Mouse (Mus musculus): ENCODE data around the gene Bub3. TPM values are rescaled to one million over a fixed set of nuclear protein-coding genes. Genes with fewer than 3 reads are reported as not detected.
A peak's percentile ranks its signal among the peaks of the same experiment; 100 is the strongest.

Bub3 gene
- 92.6 and 101 TPM in 2 replicates for polyA plus RNA-seq (2015; fragmentation: Nextera tagmentation; extraction: Ambion mirVana)

DNA sequence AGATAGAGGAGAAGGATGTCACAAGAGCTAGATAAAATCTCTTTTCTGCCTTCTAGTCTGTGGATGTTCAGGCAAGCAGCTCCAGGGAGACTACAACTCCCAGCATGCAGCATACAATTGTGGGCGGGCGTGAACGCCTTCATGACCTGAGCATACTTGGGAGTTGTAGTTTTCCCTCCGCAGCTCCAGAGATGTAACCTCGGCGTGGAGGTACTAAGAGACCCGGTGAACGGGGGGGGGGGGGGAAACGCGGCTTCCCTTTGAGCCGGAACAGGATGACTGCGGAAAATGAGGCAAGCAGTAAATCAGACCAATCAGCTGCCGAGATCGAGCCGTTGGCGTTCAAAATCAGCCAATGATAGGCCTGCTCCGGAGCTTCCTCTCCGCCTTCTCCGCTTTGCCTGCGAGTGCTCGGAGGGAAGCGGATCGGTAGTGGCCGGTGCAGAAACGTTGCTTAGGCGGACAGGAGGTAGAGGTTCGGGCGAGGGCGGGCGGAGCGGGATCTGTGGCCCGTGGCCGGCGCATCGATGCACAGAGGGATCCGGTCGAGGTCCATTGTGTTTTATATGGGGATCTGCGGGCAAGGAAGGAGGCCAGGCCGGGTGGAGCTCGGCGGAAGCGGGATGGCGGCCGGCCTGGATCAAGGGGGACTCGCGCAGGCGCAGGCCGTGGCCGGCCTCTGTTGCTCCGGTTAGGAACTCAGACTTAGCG, at the start of gene Bub3:
TSS of gene Bub3 (plus strand) at position 237 of the 711 bp plus-strand sequence.
- TF ChIP-seq CTCF (IDR thresholded peaks at IDR 0.05) (no peak), EP300 (IDR thresholded peaks at IDR 0.05) (no peak)
- Histone ChIP-seq H3K27me3 (replicated peaks; ENCODE audit: insufficient read depth, low read length) (peaks cover 34% of the 10 kb centered on the region), H3K4me1 (ENCODE audit: insufficient read depth, low read depth, low read length) (peaks cover 4% of the 10 kb centered on the region; the same call in 1 of the 2 replicates), H3K36me3 (ENCODE audit: insufficient read depth, low read length) (peaks cover 4% of the 10 kb centered on the region; the same call in 1 of the 2 replicates), H3K4me2 (replicated peaks; ENCODE audit: low read depth, low read length) (peak within 1 kb of the TSS; percentile 73), H3K27ac (ENCODE audit: low read length) (peak within 1 kb of the TSS; percentile 80), H3K4me3 (ENCODE audit: low read depth, low read length) (peak within 1 kb of the TSS; percentile 70), H3K9me3 (ENCODE audit: low read length) (no peaks in the 10 kb centered on the region), H3K9ac (replicated peaks; ENCODE audit: low read depth) (peak within 1 kb of the TSS; percentile 50)
- WGBS, result under 1% methylated on average over 45 of the region's 51 CpGs
- peak; percentile 99 for DNase-seq (ENCODE audit: low spot score)
- peak; percentile 95 for ATAC-seq

DNA sequence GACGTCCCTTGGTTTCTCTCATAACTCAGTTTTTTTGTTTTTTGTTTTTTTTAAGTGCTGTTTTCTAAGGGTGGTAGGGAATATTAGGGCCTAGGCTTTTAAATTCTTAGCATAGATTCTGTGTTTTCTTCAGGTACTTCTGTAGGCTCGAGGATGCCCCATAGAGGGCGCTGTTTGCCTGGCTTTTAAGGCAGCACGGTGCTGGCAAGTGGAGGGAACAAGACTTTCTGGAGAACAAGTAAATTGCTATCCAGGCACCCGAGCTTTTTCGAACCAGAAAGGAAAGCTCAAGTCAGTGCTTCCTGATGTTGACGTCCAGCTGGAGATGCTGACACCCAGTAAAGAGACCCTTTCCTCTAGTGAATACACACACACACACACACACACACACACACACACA, 20.0 kb upstream of the Bub3 start:
- Histone ChIP-seq H3K27ac (ENCODE audit: low read length) (no peak overlapping the region), H3K4me2 (replicated peaks; ENCODE audit: low read depth, low read length) (no peak overlapping the region), H3K4me1 (ENCODE audit: insufficient read depth, low read depth, low read length) (peaks cover 16% of the 10 kb centered on the region; the same call in 1 of the 2 replicates), H3K9ac (replicated peaks; ENCODE audit: low read depth) (no peak overlapping the region), H3K4me3 (ENCODE audit: low read depth, low read length) (no peak overlapping the region), H3K9me3 (ENCODE audit: low read length) (no peaks in the 10 kb centered on the region), H3K27me3 (replicated peaks; ENCODE audit: insufficient read depth, low read length) (peaks cover 51% of the 10 kb centered on the region), H3K36me3 (ENCODE audit: insufficient read depth, low read length) (no peaks in the 10 kb centered on the region)
- no peak for TF ChIP-seq EP300 (IDR thresholded peaks at IDR 0.05)
- TF ChIP-seq CTCF (IDR thresholded peaks at IDR 0.05), result peak; percentile 87
- ATAC-seq (peak; percentile 74), DNase-seq (ENCODE audit: low spot score) (peak; percentile 91)
- WGBS, result 2% methylated on average over 7 of the region's 7 CpGs

DNA sequence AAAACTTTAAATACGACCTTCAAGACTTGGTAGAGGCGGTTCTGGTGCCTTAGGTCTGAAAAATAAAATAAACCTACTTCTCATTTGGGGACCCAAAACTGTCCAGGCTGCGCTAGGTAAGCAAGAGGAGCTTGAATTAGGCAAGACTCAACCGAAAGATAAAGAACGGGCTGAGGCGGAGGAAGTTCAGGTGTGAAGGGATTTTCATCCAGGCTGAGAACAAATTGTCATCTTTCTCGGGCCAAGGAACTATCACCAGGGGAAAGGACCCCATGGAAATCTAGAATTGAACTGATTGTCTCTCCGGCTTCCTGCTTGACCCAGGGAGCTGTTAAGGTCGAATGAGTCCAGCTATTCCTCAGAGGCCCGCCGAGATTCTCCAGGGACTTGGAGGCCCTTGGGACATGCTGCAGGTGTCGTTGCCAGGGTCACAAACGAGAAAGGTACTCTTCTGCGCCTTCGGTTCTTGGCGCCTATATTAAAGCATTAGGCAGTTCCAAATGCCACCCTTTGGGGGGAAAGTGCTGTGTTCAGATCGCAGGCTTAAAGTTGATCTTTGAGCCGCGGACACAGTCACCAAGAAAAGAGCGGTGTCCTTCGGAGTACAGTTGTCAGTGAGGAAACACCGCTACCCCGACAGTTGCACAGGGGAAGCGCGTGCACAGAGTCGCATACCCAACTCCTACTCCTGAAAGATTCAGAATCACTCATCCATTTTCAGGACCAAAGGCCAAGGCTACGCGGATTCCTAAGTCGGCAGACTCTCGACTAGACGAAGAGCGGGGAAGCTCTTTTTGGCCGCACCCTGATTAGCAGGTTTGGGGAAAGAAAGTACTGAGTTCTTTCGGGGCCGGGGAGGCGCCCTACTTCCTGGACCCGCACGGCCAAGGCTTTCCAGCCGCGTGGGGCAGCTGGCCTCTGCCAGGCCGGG, 18.6 kb upstream of the Bub3 start:
- H3K9me3 ChIP-seq (ENCODE audit: low read length), result no peaks in the 10 kb centered on the region
- H3K4me2 ChIP-seq (replicated peaks; ENCODE audit: low read depth, low read length), result peak overlapping the region; percentile 57
- 2% methylated on average over 41 of the region's 41 CpGs for WGBS
- peak overlapping the region; percentile 35 for H3K4me3 ChIP-seq (ENCODE audit: low read depth, low read length)
- H3K27me3 ChIP-seq (replicated peaks; ENCODE audit: insufficient read depth, low read length), result peaks cover 65% of the 10 kb centered on the region
- ATAC-seq (no peak), DNase-seq (ENCODE audit: low spot score) (no peak)
- no peak for TF ChIP-seq CTCF (IDR thresholded peaks at IDR 0.05)
- TF ChIP-seq EP300 (IDR thresholded peaks at IDR 0.05), result no peak
- no peak overlapping the region for H3K9ac ChIP-seq (replicated peaks; ENCODE audit: low read depth)
- no peaks in the 10 kb centered on the region for H3K36me3 ChIP-seq (ENCODE audit: insufficient read depth, low read length)
- no peak overlapping the region for H3K27ac ChIP-seq (ENCODE audit: low read length)
- H3K4me1 ChIP-seq (ENCODE audit: insufficient read depth, low read depth, low read length), result peaks cover 16% of the 10 kb centered on the region; the same call in 1 of the 2 replicates

- Histone ChIP-seq H3K9me3 (ENCODE audit: low read length) (no peaks in the 10 kb centered on the region), H3K36me3 (ENCODE audit: insufficient read depth, low read length) (no peaks in the 10 kb centered on the region), H3K4me2 (replicated peaks; ENCODE audit: low read depth, low read length) (peak within 1 kb of the TSS; percentile 57), H3K4me1 (ENCODE audit: insufficient read depth, low read depth, low read length) (peaks cover 16% of the 10 kb centered on the region; the same call in 1 of the 2 replicates), H3K4me3 (ENCODE audit: low read depth, low read length) (peak within 1 kb of the TSS; percentile 35), H3K27ac (ENCODE audit: low read length) (no peak within 1 kb of the TSS), H3K27me3 (replicated peaks; ENCODE audit: insufficient read depth, low read length) (peaks cover 71% of the 10 kb centered on the region), H3K9ac (replicated peaks; ENCODE audit: low read depth) (no peak within 1 kb of the TSS)
- ATAC-seq (no peak), DNase-seq (ENCODE audit: low spot score) (peak; percentile 8)
- TF ChIP-seq EP300 (IDR thresholded peaks at IDR 0.05) (no peak), CTCF (IDR thresholded peaks at IDR 0.05) (no peak)
- 2% methylated on average over 61 of the region's 65 CpGs for WGBS
These were observed 17.7 kb upstream of the Bub3 start, which contains the start of gene Hmx3 for GRCm38 (mm10) chr7:131542115-131542871. Gene Hmx3, plus strand, starts transcription at chr7:131542867.

- TF ChIP-seq EP300 (IDR thresholded peaks at IDR 0.05), result no peak
- no peak for TF ChIP-seq CTCF (IDR thresholded peaks at IDR 0.05)
- H3K27ac ChIP-seq (ENCODE audit: low read length), result no peak overlapping the region
- no peak for DNase-seq (ENCODE audit: low spot score)
- H3K36me3 ChIP-seq (ENCODE audit: insufficient read depth, low read length), result no peaks in the 10 kb centered on the region
- peaks cover 16% of the 10 kb centered on the region; the same call in 1 of the 2 replicates for H3K4me1 ChIP-seq (ENCODE audit: insufficient read depth, low read depth, low read length)
- WGBS, result 2% methylated on average over 50 of the region's 71 CpGs
- no peak overlapping the region for H3K9ac ChIP-seq (replicated peaks; ENCODE audit: low read depth)
- ATAC-seq, result no peak
- H3K4me2 ChIP-seq (replicated peaks; ENCODE audit: low read depth, low read length), result peak overlapping the region; percentile 57
- H3K9me3 ChIP-seq (ENCODE audit: low read length), result no peaks in the 10 kb centered on the region
- H3K27me3 ChIP-seq (replicated peaks; ENCODE audit: insufficient read depth, low read length), result peaks cover 77% of the 10 kb centered on the region
- peak overlapping the region; percentile 35 for H3K4me3 ChIP-seq (ENCODE audit: low read depth, low read length)
These were observed 17.0 kb upstream of the Bub3 start for GRCm38 (mm10) chr7:131542872-131543622.

Data from lung, postnatal 0 days (tissue).